Mouse (Mus musculus) limb, embryonic 15.5 days (tissue): ENCODE measurements around the gene Vti1a. TPM values are rescaled to one million over a fixed set of nuclear protein-coding genes. Genes with fewer than 3 reads are reported as not detected.
A peak's percentile ranks its signal among the peaks of the same experiment; 100 is the strongest.

Experiments
- ATAC-seq: fragments of 200-750 bp; cut with Nextera tagmentation; 2 replicates; pipeline ENCODE4 v1.8.0; 2017; ENCODE audit warnings: low read depth, moderate TSS enrichment; ENCODE audit not compliant: insufficient number of reproducible peaks, low FRiP score, low TSS enrichment
- H3K27ac ChIP-seq: fragments of 300-500 bp; sonication (generic); 2 replicates; pipeline ENCODE4 v1.5.1; 2015; ENCODE audit warnings: moderate library complexity, mild to moderate bottlenecking, inconsistent platforms
- H3K27me3 ChIP-seq: fragments of 300-500 bp; sonication (generic); 2 replicates; pipeline ENCODE4 v1.6.1; 2015; ENCODE audit warnings: inconsistent platforms
- H3K36me3 ChIP-seq: fragments of 300-500 bp; sonication (generic); 2 replicates; pipeline ENCODE4 v1.6.1; 2015; ENCODE audit warnings: inconsistent platforms
- H3K4me1 ChIP-seq: fragments of 300-500 bp; sonication (generic); 2 replicates; pipeline ENCODE4 v1.6.1; 2015; ENCODE audit warnings: inconsistent platforms
- H3K4me2 ChIP-seq: fragments of 300-500 bp; sonication (generic); 2 replicates; pipeline ENCODE4 v1.6.1; 2015; ENCODE audit warnings: mild to moderate bottlenecking, inconsistent platforms
- H3K4me3 ChIP-seq: fragments of 300-500 bp; sonication (generic); 2 replicates; pipeline ENCODE4 v1.5.1; 2015; ENCODE audit warnings: mild to moderate bottlenecking, inconsistent platforms
- H3K9ac ChIP-seq: fragments of 300-500 bp; sonication (generic); 2 replicates; pipeline ENCODE4 v1.6.1; 2015; ENCODE audit warnings: inconsistent platforms
- H3K9me3 ChIP-seq: fragments of 300-500 bp; sonication (generic); 2 replicates; pipeline ENCODE4 v1.6.1; 2016; ENCODE audit warnings: inconsistent platforms
- WGBS: fragments of 180-500 bp; shearing (Covaris S2); methylation state at CpG from one replicate; pipeline ENCODE4 v1.1.7; 2015; 5-methylcytosine and 5-hydroxymethylcytosine counted together
- polyA plus RNA-seq: library from polyadenylated mRNA; unstranded; fragments of >200 nt; fragmentation: Nextera tagmentation; extraction: Ambion mirVana; gene quantifications from 2 replicates; pipeline ENCODE4 v1.2.1, GENCODE M21; 2015

Gene Vti1a
- polyA plus RNA-seq, 1 experiment from 2014 or later: 26.4 TPM

- peaks cover 34% of the 10 kb centered on the region for H3K4me1 ChIP-seq
- H3K9me3 ChIP-seq: no peaks in the 10 kb centered on the region
- no peaks in the 10 kb centered on the region for H3K27me3 ChIP-seq
- H3K4me3 ChIP-seq: no peak overlapping the region
- no peaks in the 10 kb centered on the region for H3K36me3 ChIP-seq
- ATAC-seq: no peak
- H3K9ac ChIP-seq: no peak overlapping the region
- 83% methylated on average over 13 of the region's 13 CpGs for WGBS
- H3K4me2 ChIP-seq: no peak overlapping the region
- no peak overlapping the region for H3K27ac ChIP-seq
These were observed 248.2 kb downstream of the Vti1a start for GRCm38 (mm10) chr19:55564104-55564938.

GRCm38 (mm10) chr19:55565111-55565510 lies 249.0 kb downstream of the Vti1a start:
- H3K36me3 ChIP-seq: no peaks in the 10 kb centered on the region
- peaks cover 29% of the 10 kb centered on the region for H3K4me1 ChIP-seq
- no peaks in the 10 kb centered on the region for H3K27me3 ChIP-seq
- H3K9ac ChIP-seq: no peak overlapping the region
- no peaks in the 10 kb centered on the region for H3K9me3 ChIP-seq
- WGBS: 78% methylated on average over 11 of the region's 11 CpGs
- ATAC-seq: no peak
- no peak overlapping the region for H3K4me3 ChIP-seq
- H3K27ac ChIP-seq: no peak overlapping the region
- H3K4me2 ChIP-seq: no peak overlapping the region

- Histone ChIP-seq H3K9ac (no peak overlapping the region), H3K36me3 (no peaks in the 10 kb centered on the region), H3K4me1 (peaks cover 26% of the 10 kb centered on the region), H3K4me3 (no peak overlapping the region), H3K27ac (no peak overlapping the region), H3K27me3 (no peaks in the 10 kb centered on the region), H3K4me2 (no peak overlapping the region), H3K9me3 (no peaks in the 10 kb centered on the region)
- ATAC-seq: no peak
- 43% methylated on average over 6 of the region's 6 CpGs for WGBS
These were observed 249.7 kb downstream of the Vti1a start for GRCm38 (mm10) chr19:55565523-55566369.

- no peak for ATAC-seq
- Histone ChIP-seq H3K4me2 (no peak overlapping the region), H3K9ac (no peak overlapping the region), H3K27me3 (no peaks in the 10 kb centered on the region), H3K4me1 (peaks cover 16% of the 10 kb centered on the region; the same call in 1 of the 2 replicates), H3K4me3 (no peak overlapping the region), H3K27ac (no peak overlapping the region), H3K9me3 (no peaks in the 10 kb centered on the region), H3K36me3 (no peaks in the 10 kb centered on the region)
- 68% methylated on average over 7 of the region's 7 CpGs for WGBS
These were observed 253.0 kb downstream of the Vti1a start for GRCm38 (mm10) chr19:55569114-55569513.

- no peak overlapping the region for H3K9ac ChIP-seq
- no peak for ATAC-seq
- WGBS: 85% methylated on average over 12 of the region's 12 CpGs
These were observed 253.8 kb downstream of the Vti1a start for GRCm38 (mm10) chr19:55569894-55570293.

GRCm38 (mm10) chr19:55570520-55571296 lies 254.6 kb downstream of the Vti1a start:
- Histone ChIP-seq H3K4me3 (no peak overlapping the region), H3K4me2 (no peak overlapping the region), H3K9ac (no peak overlapping the region), H3K27me3 (no peaks in the 10 kb centered on the region), H3K36me3 (no peaks in the 10 kb centered on the region), H3K4me1 (peaks cover 13% of the 10 kb centered on the region; the same call in 1 of the 2 replicates), H3K9me3 (no peaks in the 10 kb centered on the region), H3K27ac (0 out of 2 replicates have a peak overlapping the region, but pooled peaks have one; percentile 18)
- 74% methylated on average over 9 of the region's 9 CpGs for WGBS
- ATAC-seq: no peak

More at GRCm38 (mm10) chr19:55569894-55570293, 253.8 kb downstream of the Vti1a start:
- peaks cover 16% of the 10 kb centered on the region; the same call in 1 of the 2 replicates for H3K4me1 ChIP-seq
- H3K27me3 ChIP-seq: no peaks in the 10 kb centered on the region
- H3K4me2 ChIP-seq: no peak overlapping the region
- H3K27ac ChIP-seq: no peak overlapping the region
- no peaks in the 10 kb centered on the region for H3K9me3 ChIP-seq
- no peaks in the 10 kb centered on the region for H3K36me3 ChIP-seq
- no peak overlapping the region for H3K4me3 ChIP-seq

GRCm38 (mm10) chr19:55571486-55571885 lies 255.4 kb downstream of the Vti1a start:
- H3K27me3 ChIP-seq: no peaks in the 10 kb centered on the region
- peaks cover 13% of the 10 kb centered on the region; the same call in 1 of the 2 replicates for H3K4me1 ChIP-seq
- no peak overlapping the region for H3K9ac ChIP-seq
- H3K9me3 ChIP-seq: no peaks in the 10 kb centered on the region
- WGBS: 81% methylated on average over 8 of the region's 8 CpGs
- no peak overlapping the region for H3K27ac ChIP-seq
- H3K4me2 ChIP-seq: no peak overlapping the region
- no peaks in the 10 kb centered on the region for H3K36me3 ChIP-seq
- H3K4me3 ChIP-seq: no peak overlapping the region
- ATAC-seq: 0 out of 2 replicates have a peak, but pooled peaks have one; percentile 24

- Histone ChIP-seq H3K9me3 (no peaks in the 10 kb centered on the region), H3K4me1 (peaks cover 27% of the 10 kb centered on the region), H3K4me2 (no peak overlapping the region), H3K27me3 (no peaks in the 10 kb centered on the region), H3K36me3 (no peaks in the 10 kb centered on the region), H3K9ac (no peak overlapping the region), H3K27ac (peak overlapping the region; percentile 43; the same call in 1 of the 2 replicates), H3K4me3 (no peak overlapping the region)
- WGBS: 69% methylated on average over 25 of the region's 25 CpGs
- ATAC-seq: no peak
These were observed 261.4 kb downstream of the Vti1a start for GRCm38 (mm10) chr19:55577306-55578042.

- H3K9ac ChIP-seq: no peak overlapping the region
- H3K4me1 ChIP-seq: peaks cover 23% of the 10 kb centered on the region
- no peak overlapping the region for H3K27ac ChIP-seq
- ATAC-seq: no peak; the same call in 1 of the 2 replicates
- H3K27me3 ChIP-seq: no peaks in the 10 kb centered on the region
- WGBS: 46% methylated on average over 17 of the region's 17 CpGs
- no peak overlapping the region for H3K4me3 ChIP-seq
- H3K4me2 ChIP-seq: no peak overlapping the region
- H3K36me3 ChIP-seq: no peaks in the 10 kb centered on the region
- no peaks in the 10 kb centered on the region for H3K9me3 ChIP-seq
These were observed 262.3 kb downstream of the Vti1a start for GRCm38 (mm10) chr19:55578094-55579085.

GRCm38 (mm10) chr19:55579310-55579709 lies 263.2 kb downstream of the Vti1a start:
- Histone ChIP-seq H3K27me3 (no peaks in the 10 kb centered on the region), H3K9me3 (no peaks in the 10 kb centered on the region), H3K36me3 (no peaks in the 10 kb centered on the region), H3K4me2 (no peak overlapping the region), H3K27ac (no peak overlapping the region), H3K9ac (no peak overlapping the region), H3K4me1 (peaks cover 23% of the 10 kb centered on the region), H3K4me3 (no peak overlapping the region)
- 81% methylated on average over 4 of the region's 4 CpGs for WGBS
- ATAC-seq: no peak
